Mouse (Mus musculus) T-helper 2 cell (primary cell): ENCODE data around the gene Mustn1.

Experiments used
- in situ Hi-C: fragments of 300-600 bp; cut with MboI, MseI; formaldehyde crosslinking; loops from one replicate; pipeline ENCODE4 v1.15.1; 2025; ENCODE audit warnings: high pct_unique_total_duplicates

Gene Mustn1

GRCm38 (mm10) chr14:30879794-30880193, 794 bp downstream of the Mustn1 start:
- in situ Hi-C loops, result no loop called here

GRCm38 (mm10) chr14:30880251-30880650, 1.3 kb downstream of the Mustn1 start:
- in situ Hi-C loops, result no loop called here

DNA sequence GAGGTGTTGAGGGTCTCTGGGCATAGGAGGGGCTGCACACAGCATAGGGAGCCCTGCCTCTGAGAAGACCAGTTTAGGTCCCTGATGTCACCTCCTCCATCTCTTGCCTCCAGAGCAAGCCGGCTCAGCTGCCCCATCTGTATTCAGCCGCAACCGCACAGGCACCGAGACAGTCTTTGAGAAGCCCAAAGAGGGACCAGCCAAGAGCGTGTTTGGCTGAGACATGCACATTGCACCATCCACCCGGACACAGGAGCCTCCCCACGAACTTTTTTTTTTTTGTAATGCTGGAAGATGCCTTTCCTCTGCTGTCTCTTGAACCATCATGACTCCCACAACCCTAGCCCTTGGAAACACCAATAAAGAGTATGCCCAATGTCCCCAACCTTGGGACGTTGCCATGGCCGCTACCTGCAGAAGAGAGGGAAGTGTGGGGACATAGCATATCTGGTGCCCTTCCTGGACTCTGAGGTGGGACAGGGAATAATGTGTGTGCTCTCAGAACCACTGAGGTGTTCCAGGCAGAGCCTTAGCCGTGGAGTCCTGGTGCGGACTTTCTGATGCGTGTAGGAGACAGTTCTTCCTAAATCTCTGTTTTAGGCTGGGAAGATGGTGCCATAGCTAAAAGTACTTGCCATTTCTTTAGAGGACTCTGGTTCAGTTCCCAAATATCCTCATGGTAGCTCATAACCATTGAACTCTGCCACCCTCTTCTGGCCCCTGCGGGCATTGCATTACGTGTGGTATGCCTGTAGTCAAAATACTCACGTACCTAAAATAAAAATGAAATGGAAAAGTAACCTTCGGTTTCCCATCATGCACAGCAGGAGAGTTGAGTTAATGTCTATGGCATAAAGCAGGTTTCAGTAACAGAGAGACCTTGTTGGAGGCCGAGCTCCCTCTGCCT, 2.1 kb downstream of the Mustn1 start:
- in situ Hi-C loops, result no loop called here

GRCm38 (mm10) chr14:30881718-30882108, 2.7 kb downstream of the Mustn1 start:
- in situ Hi-C loops, result no loop called here

- in situ Hi-C loops, result no loop called here
Observed at GRCm38 (mm10) chr14:30885298-30885697, 6.3 kb downstream of the Mustn1 start.

DNA sequence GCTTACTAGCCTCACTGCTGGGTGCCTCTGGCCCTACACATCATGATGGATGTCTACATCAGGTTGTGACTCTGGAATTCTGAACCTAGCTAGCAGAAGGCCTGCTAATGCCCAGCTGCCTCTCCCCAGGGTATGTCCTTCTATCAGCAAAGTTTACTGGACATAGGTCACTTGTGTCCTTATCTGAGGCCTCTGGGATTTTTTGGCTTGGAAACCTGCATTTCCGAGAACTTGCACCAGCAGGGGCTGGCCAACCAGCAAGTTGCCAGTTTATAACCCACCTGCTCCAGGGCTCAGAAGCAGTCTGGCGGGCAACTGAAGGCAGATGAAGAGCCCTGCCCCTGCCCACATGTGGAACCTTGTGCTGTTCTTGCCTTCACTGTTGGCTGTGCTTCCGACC, 7.2 kb downstream of the Mustn1 start, which contains the start of gene Itih4:
Itih4 (plus strand) TSS at position 273 of the 400 bp plus-strand sequence.
- in situ Hi-C loops, result no loop called here

- in situ Hi-C loops, result no loop called here
Observed at GRCm38 (mm10) chr14:30888271-30888732, 9.3 kb downstream of the Mustn1 start.

- in situ Hi-C loops, result no loop called here
Observed at GRCm38 (mm10) chr14:30899972-30900371, 21.0 kb downstream of the Mustn1 start.

DNA sequence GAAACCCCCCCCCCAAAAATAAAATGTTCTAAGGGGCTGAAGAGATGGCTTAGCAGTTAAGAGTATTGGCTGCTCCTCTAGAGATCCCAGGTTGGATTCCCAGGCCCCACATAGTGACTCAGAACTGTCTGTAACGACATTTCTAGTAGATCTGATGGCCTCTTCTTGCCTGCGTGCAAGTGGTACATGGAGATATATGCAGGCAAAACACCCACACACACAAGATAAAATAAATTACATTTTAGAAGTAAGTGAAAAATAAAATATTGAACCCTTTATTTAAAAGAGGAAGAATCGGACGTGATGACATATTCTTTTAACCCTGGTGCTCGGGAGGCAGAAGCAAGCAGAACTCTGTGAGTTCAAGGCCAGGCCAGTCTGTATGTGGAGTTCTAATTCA, 23.6 kb downstream of the Mustn1 start:
- in situ Hi-C loops, result no loop called here

GRCm38 (mm10) chr14:30903036-30903435, 24.0 kb downstream of the Mustn1 start:
- in situ Hi-C loops, result no loop called here

- in situ Hi-C loops, result no loop called here
Observed at GRCm38 (mm10) chr14:30904307-30904706, 25.3 kb downstream of the Mustn1 start.

DNA sequence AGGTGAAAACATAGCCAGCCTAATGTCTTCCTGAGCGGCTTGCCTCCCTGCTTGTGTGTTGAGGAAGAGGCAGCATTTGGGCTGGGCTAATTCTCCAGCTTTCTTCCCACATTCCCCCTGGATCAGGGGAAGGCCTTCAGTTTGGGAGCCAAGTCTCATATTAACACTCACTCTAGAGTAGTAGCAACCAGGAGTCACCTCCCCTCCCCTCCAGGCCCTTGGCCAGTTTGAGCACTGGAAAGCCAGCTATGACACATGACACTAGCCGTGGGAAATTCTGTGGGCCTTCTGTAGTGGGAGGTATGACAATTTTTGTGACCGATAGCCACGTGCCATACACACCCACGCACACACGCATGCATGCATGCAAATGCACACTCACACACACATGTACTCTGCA, 27.0 kb downstream of the Mustn1 start:
- in situ Hi-C loops, result no loop called here

- in situ Hi-C loops, result no loop called here
Observed at GRCm38 (mm10) chr14:30907814-30908265, 28.8 kb downstream of the Mustn1 start.

DNA sequence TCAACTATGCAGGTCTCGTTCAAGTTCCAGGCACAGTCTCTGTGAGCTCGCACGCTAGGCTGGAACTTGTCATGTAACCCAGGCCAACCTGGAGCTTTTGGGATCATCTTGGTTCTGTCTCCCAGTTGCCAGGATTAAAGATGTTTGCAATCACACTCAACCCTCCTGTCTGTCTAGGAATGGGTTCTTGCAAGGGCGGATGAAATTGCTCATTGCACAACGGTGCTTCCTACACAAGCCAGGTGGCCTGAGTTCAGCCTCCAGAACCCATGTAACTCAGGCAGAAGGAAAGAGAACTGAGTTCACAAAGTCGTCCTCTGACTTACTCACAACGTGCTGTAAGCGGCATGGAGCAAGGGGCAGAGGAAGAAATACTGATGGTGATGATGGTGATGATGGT, 32.1 kb downstream of the Mustn1 start:
- in situ Hi-C loops, result no loop called here

- in situ Hi-C loops, result no loop called here
Observed at GRCm38 (mm10) chr14:30912641-30913040, 33.6 kb downstream of the Mustn1 start.

- in situ Hi-C loops, result no loop called here
Observed at GRCm38 (mm10) chr14:30913404-30913803, 34.4 kb downstream of the Mustn1 start.

DNA sequence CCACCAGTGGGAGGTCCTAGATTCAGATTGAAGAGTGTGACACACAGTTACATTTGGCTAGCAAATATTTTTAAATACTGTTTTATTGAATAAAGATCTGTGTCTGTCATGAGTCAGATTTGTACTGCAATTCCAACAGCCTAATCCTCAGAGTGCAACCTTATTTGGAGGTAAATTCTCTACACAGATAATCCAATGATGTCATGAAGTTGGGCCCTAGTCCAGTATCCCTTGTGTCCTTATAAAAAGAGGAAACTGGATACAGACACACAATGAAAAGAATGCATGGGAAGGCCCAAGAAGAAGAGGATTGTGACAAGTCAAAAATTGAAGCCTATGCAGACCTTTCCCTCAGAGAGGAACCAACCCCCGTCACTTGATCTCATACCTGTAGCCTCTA, 37.5 kb downstream of the Mustn1 start:
- in situ Hi-C loops, result no loop called here

- in situ Hi-C loops, result no loop called here
Observed at GRCm38 (mm10) chr14:30922053-30922670, 43.2 kb downstream of the Mustn1 start.

GRCm38 (mm10) chr14:30923375-30924105, 44.5 kb downstream of the Mustn1 start, which contains the start of gene Itih3:
Itih3 (minus strand) TSS chr14:30923760.
- in situ Hi-C loops, result no loop called here

- in situ Hi-C loops, result no loop called here
Observed at GRCm38 (mm10) chr14:30925492-30925891, 46.5 kb downstream of the Mustn1 start.

- in situ Hi-C loops, result no loop called here
Observed at GRCm38 (mm10) chr14:30930386-30930785, 51.4 kb downstream of the Mustn1 start.
